Mouse (Mus musculus) intestine, embryonic 16.5 days (tissue): ENCODE results near the gene Mtg1. TPM values are rescaled to one million over a fixed set of nuclear protein-coding genes. Genes with fewer than 3 reads are reported as not detected.

Experiments used
- ATAC-seq: fragments of 200-750 bp; cut with Nextera tagmentation; 2 replicates; pipeline ENCODE4 v1.8.0; 2017; ENCODE audit warnings: moderate TSS enrichment, moderate library complexity
- H3K27ac ChIP-seq: fragments of 300-500 bp; sonication (generic); 2 replicates; pipeline ENCODE4 v1.5.1; 2014; ENCODE audit warnings: mild to moderate bottlenecking, low read length
- H3K27me3 ChIP-seq: fragments of 300-500 bp; sonication (generic); replicated peaks from 2 replicates; pipeline ENCODE4 v1.6.1; 2014; ENCODE audit warnings: low read length, control low read depth, mixed read lengths; ENCODE audit not compliant: control insufficient read depth, insufficient read depth
- H3K36me3 ChIP-seq: fragments of 300-500 bp; sonication (generic); 2 replicates; pipeline ENCODE4 v1.6.1; 2014; ENCODE audit warnings: low read length, control low read depth; ENCODE audit not compliant: control insufficient read depth, insufficient read depth
- H3K4me1 ChIP-seq: fragments of 300-500 bp; sonication (generic); 2 replicates; pipeline ENCODE4 v1.6.1; 2014; ENCODE audit warnings: low read length, control low read depth, mixed read lengths; ENCODE audit not compliant: control insufficient read depth, insufficient read depth
- H3K4me2 ChIP-seq: fragments of 300-500 bp; sonication (generic); 2 replicates; pipeline ENCODE4 v1.6.1; 2014; ENCODE audit warnings: low read depth, low read length, control low read depth
- H3K4me3 ChIP-seq: fragments of 300-500 bp; sonication (generic); 2 replicates; pipeline ENCODE4 v1.5.1; 2014; ENCODE audit warnings: mild to moderate bottlenecking, low read length
- H3K9ac ChIP-seq: fragments of 300-500 bp; sonication (generic); 2 replicates; pipeline ENCODE4 v1.6.1; 2014; ENCODE audit warnings: low read depth, low read length
- H3K9me3 ChIP-seq: fragments of 300-500 bp; sonication (generic); 2 replicates; pipeline ENCODE4 v1.6.1; 2016; ENCODE audit warnings: low read length, control low read depth; ENCODE audit not compliant: control insufficient read depth
- WGBS: fragments of 180-500 bp; shearing (Covaris S2); extraction: QIAGEN DNeasy Blood & Tissue Kit; methylation state at CpG from one replicate; pipeline ENCODE4 v1.1.7; 2014; 5-methylcytosine and 5-hydroxymethylcytosine counted together
- polyA plus RNA-seq: library from polyadenylated mRNA; unstranded; fragments of >200 nt; fragmentation: Nextera tagmentation; extraction: Ambion mirVana; gene quantifications from 2 replicates; pipeline ENCODE4 v1.2.1, GENCODE M21; 2015

Mtg1 gene
- 31.1 and 33.3 TPM in 2 replicates for polyA plus RNA-seq

DNA sequence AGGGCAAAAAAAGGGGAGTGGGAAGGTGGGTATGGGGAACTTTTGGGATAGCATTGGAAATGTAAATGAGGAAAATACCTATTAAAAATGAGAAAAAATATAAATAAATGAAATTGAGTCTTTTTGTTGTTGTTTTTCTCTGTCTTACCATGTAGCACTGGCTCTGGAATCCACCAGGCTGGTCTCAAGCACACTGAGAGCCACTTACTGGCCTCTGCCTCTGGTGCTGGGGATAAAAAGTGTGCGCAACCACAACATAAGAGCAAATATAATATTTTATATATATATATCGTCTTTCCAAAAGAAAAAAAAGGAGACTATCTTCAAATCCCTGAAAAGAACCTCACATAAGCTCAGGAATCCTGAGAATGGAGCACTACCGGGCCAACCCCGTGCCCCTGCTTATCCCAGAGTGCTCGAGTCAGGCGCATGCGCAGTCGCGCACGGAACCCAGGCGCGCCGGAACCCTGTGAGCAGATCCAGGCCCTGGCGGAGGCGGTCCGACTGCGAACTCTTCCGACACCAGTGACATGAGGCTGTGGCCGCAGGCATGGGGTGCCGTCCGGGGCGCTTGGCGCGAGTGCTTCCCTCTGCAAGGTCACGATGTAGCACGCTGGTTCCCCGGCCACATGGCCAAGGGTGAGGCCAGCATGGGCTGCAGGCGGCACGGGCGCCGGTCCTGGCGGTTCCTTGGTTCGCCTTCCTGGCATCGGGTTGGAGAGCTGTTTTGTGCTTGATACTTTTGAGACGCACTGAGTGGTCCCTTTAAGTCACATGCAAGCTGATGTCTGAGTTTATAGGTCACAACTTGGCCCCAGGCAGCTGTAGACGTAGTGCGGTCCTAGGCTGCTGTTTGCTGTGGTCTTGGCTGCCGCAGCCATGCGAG, at the start of gene Mtg1:
Gene Mtg1 (plus strand): TSS at position 430 of the 886 bp plus-strand sequence.
- H3K27ac ChIP-seq: peak within 1 kb of the TSS; percentile 64
- H3K4me2 ChIP-seq: peak within 1 kb of the TSS; percentile 84
- peak; percentile 99 for ATAC-seq
- no peaks in the 10 kb centered on the region for H3K36me3 ChIP-seq
- H3K9me3 ChIP-seq: no peaks in the 10 kb centered on the region
- peak within 1 kb of the TSS; percentile 80 for H3K4me3 ChIP-seq
- peaks cover 4% of the 10 kb centered on the region; the same call in 1 of the 2 replicates for H3K4me1 ChIP-seq
- no peaks in the 10 kb centered on the region for H3K27me3 ChIP-seq
- whole genome bisulfite sequencing: 1% methylated on average over 39 of the region's 39 CpGs
- H3K9ac ChIP-seq: peak within 1 kb of the TSS; percentile 99

DNA sequence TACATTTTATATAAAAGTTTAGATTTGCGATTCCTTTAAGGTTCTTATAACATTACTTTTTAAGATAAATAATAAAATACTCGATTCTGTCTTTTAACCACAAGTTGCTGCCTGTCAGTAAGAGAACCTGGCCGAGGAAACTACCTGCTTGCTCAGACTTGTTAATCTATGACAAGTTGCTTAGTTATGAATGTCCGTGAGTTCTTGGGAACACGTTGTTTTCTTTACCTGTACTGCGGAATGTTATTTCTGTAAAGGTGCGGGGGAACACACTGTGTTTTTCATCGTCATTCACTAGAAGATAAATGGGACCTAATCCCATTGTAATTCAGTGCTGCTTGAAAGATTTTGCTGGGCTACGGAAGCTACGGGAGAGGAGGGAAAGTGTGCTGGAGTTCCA, 46.8 kb upstream of the Mtg1 start:
- no peaks in the 10 kb centered on the region for H3K36me3 ChIP-seq
- no peak for ATAC-seq
- no peaks in the 10 kb centered on the region for H3K9me3 ChIP-seq
- no peaks in the 10 kb centered on the region for H3K27me3 ChIP-seq
- H3K4me3 ChIP-seq: no peak overlapping the region
- H3K9ac ChIP-seq: no peak overlapping the region
- WGBS: 73% methylated on average over 10 of the region's 10 CpGs
- H3K4me1 ChIP-seq: peaks cover 13% of the 10 kb centered on the region
- no peak overlapping the region for H3K4me2 ChIP-seq
- H3K27ac ChIP-seq: no peak overlapping the region

DNA sequence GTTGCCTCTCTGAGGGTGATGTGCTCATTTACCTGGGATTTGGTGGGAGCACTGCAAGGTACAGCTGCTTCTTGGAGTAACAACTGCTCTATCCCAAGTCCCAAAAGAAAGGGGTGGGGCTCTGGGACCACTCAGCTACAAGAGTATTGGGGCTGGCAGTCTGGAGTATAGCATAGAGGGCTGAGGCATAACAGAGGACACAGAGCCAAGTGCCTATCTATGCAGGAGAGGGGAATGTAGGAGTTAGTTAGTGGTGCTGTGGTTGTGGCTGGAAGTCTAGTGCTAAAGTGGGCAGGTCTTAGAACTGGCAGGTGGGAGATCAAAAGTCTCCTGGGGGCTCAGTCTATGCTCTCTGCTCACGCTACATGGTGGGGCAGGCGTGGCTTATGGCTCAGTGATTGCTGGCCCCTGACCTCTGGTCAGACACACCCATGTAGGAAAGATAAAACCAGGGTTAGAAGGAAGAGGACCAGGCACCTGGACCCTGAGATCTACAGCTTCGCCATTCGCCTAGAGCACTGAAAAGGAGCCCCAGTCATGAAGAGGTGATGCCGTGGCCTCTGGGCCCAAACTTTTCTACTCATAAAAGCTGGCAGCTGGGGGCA, 44.3 kb upstream of the Mtg1 start, which contains the start of gene Prap1:
Gene Prap1 (plus strand): TSS at position 472 of the 605 bp plus-strand sequence.
- ATAC-seq: peak; percentile 83
- Histone ChIP-seq H3K4me2 (peak within 1 kb of the TSS; percentile 57), H3K4me3 (peak within 1 kb of the TSS; percentile 46)

DNA sequence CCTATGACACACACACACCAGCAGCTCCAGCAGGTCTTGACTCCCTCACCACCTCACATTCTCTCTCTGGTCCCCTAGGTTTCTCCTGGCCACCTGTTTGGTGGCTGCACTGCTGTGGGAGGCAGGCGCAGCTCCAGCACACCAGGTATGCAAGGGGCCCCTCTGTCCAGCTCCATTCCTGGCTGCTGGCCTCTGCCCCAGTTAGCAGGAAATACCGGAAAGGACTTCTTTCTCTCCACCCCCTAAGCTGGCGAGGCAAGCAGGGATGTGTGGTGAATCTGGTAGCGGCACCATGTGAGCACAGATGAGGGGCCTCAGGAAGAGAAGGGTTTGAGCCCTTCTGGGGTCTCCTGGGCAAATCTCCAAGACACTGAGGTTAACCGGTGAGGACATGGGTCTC, 42.4 kb upstream of the Mtg1 start:
- no peaks in the 10 kb centered on the region for H3K36me3 ChIP-seq
- H3K27me3 ChIP-seq: no peaks in the 10 kb centered on the region
- H3K9me3 ChIP-seq: no peaks in the 10 kb centered on the region
- H3K27ac ChIP-seq: peak overlapping the region; percentile 48
- 33% methylated on average over 5 of the region's 5 CpGs for WGBS
- H3K4me3 ChIP-seq: peak overlapping the region; percentile 46
- peak overlapping the region; percentile 48 for H3K9ac ChIP-seq
- peak overlapping the region; percentile 57 for H3K4me2 ChIP-seq
- peak; percentile 43 for ATAC-seq
- peaks cover 14% of the 10 kb centered on the region for H3K4me1 ChIP-seq

More for the DNA sequence above, 44.3 kb upstream of the Mtg1 start, which contains the start of gene Prap1:
- Histone ChIP-seq H3K4me1 (peaks cover 14% of the 10 kb centered on the region), H3K36me3 (no peaks in the 10 kb centered on the region), H3K9ac (peak within 1 kb of the TSS; percentile 53), H3K9me3 (no peaks in the 10 kb centered on the region), H3K27me3 (no peaks in the 10 kb centered on the region), H3K27ac (peak within 1 kb of the TSS; percentile 75)
- WGBS: 44% methylated on average over 5 of the region's 5 CpGs

DNA sequence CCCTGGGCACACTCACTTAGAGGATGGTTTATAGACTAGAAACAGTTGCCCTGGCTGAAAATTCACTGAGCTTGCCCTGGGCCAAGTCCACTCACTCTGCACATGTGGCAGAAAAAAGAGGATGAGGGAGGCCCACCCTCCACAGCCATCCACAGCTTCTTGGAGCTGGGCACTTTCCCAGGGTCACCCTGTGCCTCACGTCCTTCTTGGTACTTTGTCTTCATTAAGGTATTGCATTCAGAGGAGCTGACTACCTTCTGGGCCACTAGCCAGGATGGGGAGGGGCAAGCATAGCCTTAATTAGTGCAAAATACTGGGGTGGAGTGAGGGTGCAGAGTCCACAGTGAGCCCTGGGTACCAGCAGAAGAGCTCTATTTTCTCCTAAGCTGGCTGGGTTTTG, 41.8 kb upstream of the Mtg1 start:
- ATAC-seq: peak; percentile 12
- WGBS: 43% methylated on average over 1 of the region's 1 CpGs
- H3K36me3 ChIP-seq: no peaks in the 10 kb centered on the region
- no peaks in the 10 kb centered on the region for H3K27me3 ChIP-seq
- peak overlapping the region; percentile 57 for H3K4me2 ChIP-seq
- no peak overlapping the region for H3K27ac ChIP-seq
- H3K9me3 ChIP-seq: no peaks in the 10 kb centered on the region
- 0 out of 2 replicates have a peak overlapping the region, but pooled peaks have one; percentile 12 for H3K9ac ChIP-seq
- H3K4me1 ChIP-seq: peaks cover 14% of the 10 kb centered on the region
- H3K4me3 ChIP-seq: peak overlapping the region; percentile 46

DNA sequence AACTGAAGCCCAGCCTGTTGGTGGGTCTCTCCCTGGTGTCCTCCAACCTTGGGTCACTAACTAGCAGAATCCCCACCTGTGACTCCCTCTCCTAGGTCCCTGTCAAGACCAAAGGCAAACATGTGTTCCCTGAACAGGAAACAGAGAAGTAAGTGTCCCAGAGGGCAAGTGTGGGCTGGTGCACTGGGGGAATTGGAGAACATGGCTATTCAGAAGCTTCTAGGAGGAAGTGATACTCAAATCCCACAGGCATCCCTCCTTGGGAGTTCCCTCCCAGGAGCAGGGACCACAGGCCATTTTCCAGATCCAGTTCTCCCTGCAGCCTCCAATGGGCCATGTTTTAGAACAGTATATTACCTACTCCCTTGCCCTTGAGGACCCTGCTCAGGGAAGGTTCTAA, 41.3 kb upstream of the Mtg1 start:
- no peaks in the 10 kb centered on the region for H3K9me3 ChIP-seq
- no peak overlapping the region for H3K27ac ChIP-seq
- ATAC-seq: no peak
- peaks cover 14% of the 10 kb centered on the region for H3K4me1 ChIP-seq
- H3K36me3 ChIP-seq: no peaks in the 10 kb centered on the region
- H3K9ac ChIP-seq: no peak overlapping the region
- no peak overlapping the region for H3K4me2 ChIP-seq
- no peak overlapping the region for H3K4me3 ChIP-seq
- H3K27me3 ChIP-seq: no peaks in the 10 kb centered on the region

DNA sequence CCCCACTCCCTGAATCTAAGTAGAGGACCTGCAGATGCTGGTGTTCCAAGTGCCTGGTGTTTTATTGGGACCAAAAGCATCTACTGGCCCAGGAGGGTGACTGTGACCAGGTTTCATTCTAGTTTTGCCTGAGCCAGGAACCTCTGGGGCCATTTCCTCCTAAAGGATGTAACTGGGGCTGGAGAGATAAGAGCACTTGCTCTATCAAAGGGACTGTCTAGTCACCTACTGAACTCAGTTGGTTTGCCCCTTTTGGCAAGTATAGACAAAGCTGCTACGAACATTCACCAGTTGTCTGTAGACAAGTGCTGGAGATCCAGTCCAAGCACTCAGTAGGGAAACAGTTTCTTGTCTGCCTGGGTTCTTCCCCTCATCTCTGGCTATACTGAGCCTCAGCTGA, 38.9 kb upstream of the Mtg1 start:
- H3K36me3 ChIP-seq: no peaks in the 10 kb centered on the region
- H3K27ac ChIP-seq: no peak overlapping the region
- H3K27me3 ChIP-seq: no peaks in the 10 kb centered on the region
- peaks cover 18% of the 10 kb centered on the region for H3K4me1 ChIP-seq
- H3K4me2 ChIP-seq: no peak overlapping the region
- H3K4me3 ChIP-seq: no peak overlapping the region
- no peaks in the 10 kb centered on the region for H3K9me3 ChIP-seq
- ATAC-seq: no peak
- 96% methylated on average over 1 of the region's 1 CpGs for WGBS
- H3K9ac ChIP-seq: no peak overlapping the region

DNA sequence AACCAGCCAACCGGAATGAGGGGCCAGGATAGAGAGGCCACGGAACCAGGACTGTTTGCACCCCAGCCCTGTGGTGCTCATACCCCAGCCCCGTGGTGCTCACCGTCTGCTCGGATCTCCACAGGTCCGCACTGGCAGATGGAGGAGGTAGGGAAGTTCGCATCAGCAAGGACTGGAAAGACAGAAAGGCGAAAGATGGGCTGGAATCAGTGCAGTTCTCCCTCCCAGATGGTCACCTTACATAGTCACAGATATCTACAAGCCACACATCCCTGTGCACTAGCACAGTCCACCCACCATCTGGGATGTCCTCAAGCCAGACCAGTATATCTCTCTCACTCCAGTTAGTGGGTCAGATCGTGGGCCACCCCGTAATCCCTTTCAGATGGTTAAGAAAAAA, 35.9 kb upstream of the Mtg1 start:
- Histone ChIP-seq H3K27me3 (no peaks in the 10 kb centered on the region), H3K4me3 (peak overlapping the region; percentile 56), H3K4me1 (peaks cover 8% of the 10 kb centered on the region; the same call in 1 of the 2 replicates), H3K27ac (peak overlapping the region; percentile 90), H3K4me2 (peak overlapping the region; percentile 83), H3K9ac (peak overlapping the region; percentile 75), H3K9me3 (no peaks in the 10 kb centered on the region), H3K36me3 (no peaks in the 10 kb centered on the region)
- ATAC-seq: peak; percentile 31
- WGBS: 77% methylated on average over 10 of the region's 10 CpGs
